Mouse (Mus musculus) kidney, embryonic 15.5 days (tissue): Measurements from ENCODE around the gene Cideb. TPM values are rescaled to one million over a fixed set of nuclear protein-coding genes. Genes with fewer than 3 reads are reported as not detected.
A peak's percentile ranks its signal among the peaks of the same experiment; 100 is the strongest.
"Not testable (repeated sequence)": the region's sequence is repeated elsewhere in the genome, so short reads cannot be mapped to it uniquely, and the experiment has no call there.

Experiments
- ATAC-seq: fragments of 200-750 bp; cut with Nextera tagmentation; replicated peaks from 2 replicates; pipeline ENCODE4 v1.8.0; 2017; ENCODE audit warnings: moderate TSS enrichment; ENCODE audit not compliant: low FRiP score
- H3K27ac ChIP-seq: fragments of 300-500 bp; sonication (generic); 2 replicates; pipeline ENCODE4 v1.5.1; 2015; ENCODE audit warnings: mild to moderate bottlenecking, inconsistent platforms
- H3K27me3 ChIP-seq: fragments of 300-500 bp; sonication (generic); 2 replicates; pipeline ENCODE4 v1.6.1; 2015; ENCODE audit warnings: inconsistent platforms
- H3K36me3 ChIP-seq: fragments of 300-500 bp; sonication (generic); 2 replicates; pipeline ENCODE4 v1.6.1; 2015; ENCODE audit warnings: inconsistent platforms
- H3K4me1 ChIP-seq: fragments of 300-500 bp; sonication (generic); 2 replicates; pipeline ENCODE4 v1.6.1; 2015; ENCODE audit warnings: inconsistent platforms
- H3K4me2 ChIP-seq: fragments of 300-500 bp; sonication (generic); 2 replicates; pipeline ENCODE4 v1.6.1; 2015; ENCODE audit warnings: moderate library complexity, mild to moderate bottlenecking, inconsistent platforms
- H3K4me3 ChIP-seq: fragments of 300-500 bp; sonication (generic); replicated peaks from 2 replicates; pipeline ENCODE4 v1.5.1; 2015; ENCODE audit warnings: mild to moderate bottlenecking, inconsistent platforms
- H3K9ac ChIP-seq: fragments of 300-500 bp; sonication (generic); 2 replicates; pipeline ENCODE4 v1.6.1; 2015; ENCODE audit warnings: mild to moderate bottlenecking, inconsistent platforms
- H3K9me3 ChIP-seq: fragments of 300-500 bp; sonication (generic); replicated peaks from 2 replicates; pipeline ENCODE4 v1.6.1; 2016; ENCODE audit warnings: inconsistent platforms
- WGBS: fragments of 180-500 bp; shearing (Covaris S2); methylation state at CpG from one replicate; pipeline ENCODE4 v1.1.7; 2015; ENCODE audit warnings: mixed read lengths; 5-methylcytosine and 5-hydroxymethylcytosine counted together
- polyA plus RNA-seq: library from polyadenylated mRNA; unstranded; fragments of >200 nt; fragmentation: Nextera tagmentation; extraction: Ambion mirVana; gene quantifications from 2 replicates; pipeline ENCODE4 v1.2.1, GENCODE M21; 2015

The Cideb gene
- polyA plus RNA-seq, 1 experiment from 2014 or later: 11.2 TPM

- peak overlapping the region; percentile 58 for H3K9ac ChIP-seq
- peak overlapping the region; percentile 93 for H3K4me2 ChIP-seq
- H3K4me3 ChIP-seq: peak overlapping the region; percentile 53
- peaks cover 39% of the 10 kb centered on the region for H3K4me1 ChIP-seq
- ATAC-seq: peak; percentile 71
- H3K36me3 ChIP-seq: no peaks in the 10 kb centered on the region
- H3K9me3 ChIP-seq: no peaks in the 10 kb centered on the region
- peaks cover 58% of the 10 kb centered on the region for H3K27me3 ChIP-seq
- peak overlapping the region; percentile 66 for H3K27ac ChIP-seq
- under 1% methylated on average over 75 of the region's 77 CpGs for WGBS
These were observed 4.0 kb upstream of the Cideb start for GRCm38 (mm10) chr14:55762001-55762821.

GRCm38 (mm10) chr14:55761163-55761562, 2.9 kb upstream of the Cideb start, which contains the start of gene Ltb4r2:
TSS of gene Ltb4r2 (plus strand) at chr14:55761428.
- WGBS: 82% methylated on average over 6 of the region's 6 CpGs
- H3K27me3 ChIP-seq: peaks cover 50% of the 10 kb centered on the region
- H3K4me2 ChIP-seq: peak within 1 kb of the TSS; percentile 93
- ATAC-seq: no peak
- peak within 1 kb of the TSS; percentile 58 for H3K9ac ChIP-seq
- H3K4me1 ChIP-seq: peaks cover 39% of the 10 kb centered on the region
- H3K36me3 ChIP-seq: peaks cover 7% of the 10 kb centered on the region; the same call in 1 of the 2 replicates
- H3K27ac ChIP-seq: no peak within 1 kb of the TSS
- no peaks in the 10 kb centered on the region for H3K9me3 ChIP-seq
- peak within 1 kb of the TSS; percentile 53 for H3K4me3 ChIP-seq

- H3K4me3 ChIP-seq: peak overlapping the region; percentile 27
- H3K4me1 ChIP-seq: peaks cover 39% of the 10 kb centered on the region
- peak overlapping the region; percentile 55 for H3K4me2 ChIP-seq
- 0% methylated on average over 6 of the region's 6 CpGs for WGBS
- peaks cover 41% of the 10 kb centered on the region for H3K27me3 ChIP-seq
- H3K27ac ChIP-seq, H3K9me3 ChIP-seq: not testable (repeated sequence)
- H3K9ac ChIP-seq: 0 out of 2 replicates have a peak overlapping the region, but pooled peaks have one; percentile 33
- ATAC-seq: 0 out of 2 replicates have a peak, but pooled peaks have one; percentile 15
- H3K36me3 ChIP-seq: peaks cover 17% of the 10 kb centered on the region
These were observed 1.9 kb upstream of the Cideb start for GRCm38 (mm10) chr14:55760156-55760555.

GRCm38 (mm10) chr14:55757566-55757965, 692 bp downstream of the Cideb start:
- H3K9me3 ChIP-seq: no peaks in the 10 kb centered on the region
- peak overlapping the region; percentile 43; the same call in 1 of the 2 replicates for H3K4me2 ChIP-seq
- peaks cover 17% of the 10 kb centered on the region for H3K27me3 ChIP-seq
- H3K4me3 ChIP-seq: no peak overlapping the region
- peaks cover 30% of the 10 kb centered on the region for H3K4me1 ChIP-seq
- H3K36me3 ChIP-seq: peaks cover 43% of the 10 kb centered on the region
- ATAC-seq: no peak
- WGBS: 84% methylated on average over 6 of the region's 6 CpGs
- 0 out of 2 replicates have a peak overlapping the region, but pooled peaks have one; percentile 52 for H3K27ac ChIP-seq
- no peak overlapping the region for H3K9ac ChIP-seq

GRCm38 (mm10) chr14:55747051-55747847, 11.0 kb downstream of the Cideb start:
- 92% methylated on average over 10 of the region's 10 CpGs for WGBS
- Histone ChIP-seq H3K27ac (no peak overlapping the region), H3K9me3 (no peaks in the 10 kb centered on the region), H3K27me3 (no peaks in the 10 kb centered on the region), H3K9ac (no peak overlapping the region), H3K4me1 (peaks cover 36% of the 10 kb centered on the region), H3K36me3 (peaks cover 64% of the 10 kb centered on the region), H3K4me3 (peak overlapping the region; percentile 75), H3K4me2 (peak overlapping the region; percentile 96)
- no peak for ATAC-seq

- Histone ChIP-seq H3K4me2 (peak overlapping the region; percentile 96), H3K27me3 (no peaks in the 10 kb centered on the region), H3K9ac (peak overlapping the region; percentile 84), H3K4me3 (peak overlapping the region; percentile 75), H3K9me3 (no peaks in the 10 kb centered on the region), H3K4me1 (peaks cover 36% of the 10 kb centered on the region), H3K36me3 (peaks cover 57% of the 10 kb centered on the region), H3K27ac (peak overlapping the region; percentile 48; the same call in 1 of the 2 replicates)
- under 1% methylated on average over 31 of the region's 31 CpGs for WGBS
- no peak; the same call in 1 of the 2 replicates for ATAC-seq
These were observed 12.4 kb downstream of the Cideb start for GRCm38 (mm10) chr14:55745861-55746237.

GRCm38 (mm10) chr14:55745180-55745860, 12.9 kb downstream of the Cideb start, which contains the start of the genes Dhrs1 and Nop9:
TSS of gene Dhrs1 (minus strand) at chr14:55745690.
TSS of gene Nop9 (plus strand) at chr14:55745693.
- Histone ChIP-seq H3K4me1 (peaks cover 36% of the 10 kb centered on the region), H3K4me2 (peak within 1 kb of the TSS; percentile 96), H3K27ac (peak within 1 kb of the TSS; percentile 48), H3K4me3 (peak within 1 kb of the TSS; percentile 75), H3K9ac (peak within 1 kb of the TSS; percentile 84), H3K36me3 (peaks cover 57% of the 10 kb centered on the region), H3K27me3 (no peaks in the 10 kb centered on the region), H3K9me3 (no peaks in the 10 kb centered on the region)
- peak; percentile 88 for ATAC-seq
- 1% methylated on average over 48 of the region's 48 CpGs for WGBS

- no peak overlapping the region for H3K9ac ChIP-seq
- H3K36me3 ChIP-seq: peaks cover 56% of the 10 kb centered on the region
- WGBS: 20% methylated on average over 10 of the region's 10 CpGs
- peak; percentile 74 for ATAC-seq
- no peak overlapping the region for H3K27ac ChIP-seq
- peak overlapping the region; percentile 3 for H3K4me3 ChIP-seq
- H3K27me3 ChIP-seq: no peaks in the 10 kb centered on the region
- H3K9me3 ChIP-seq: no peaks in the 10 kb centered on the region
- H3K4me1 ChIP-seq: peaks cover 36% of the 10 kb centered on the region
- peak overlapping the region; percentile 42 for H3K4me2 ChIP-seq
These were observed 14.5 kb downstream of the Cideb start for GRCm38 (mm10) chr14:55743711-55744110.

- peak; percentile 69; the same call in 1 of the 2 replicates for ATAC-seq
- Histone ChIP-seq H3K9me3 (no peaks in the 10 kb centered on the region), H3K4me2 (no peak overlapping the region), H3K4me3 (no peak overlapping the region), H3K4me1 (peaks cover 4% of the 10 kb centered on the region; the same call in 1 of the 2 replicates), H3K36me3 (peaks cover 38% of the 10 kb centered on the region), H3K9ac (no peak overlapping the region), H3K27me3 (no peaks in the 10 kb centered on the region), H3K27ac (0 out of 2 replicates have a peak overlapping the region, but pooled peaks have one; percentile 15)
- 83% methylated on average over 9 of the region's 9 CpGs for WGBS
These were observed 21.1 kb downstream of the Cideb start for GRCm38 (mm10) chr14:55737086-55737687.

- Histone ChIP-seq H3K27ac (no peak overlapping the region), H3K27me3 (no peaks in the 10 kb centered on the region), H3K36me3 (peaks cover 31% of the 10 kb centered on the region), H3K9me3 (no peaks in the 10 kb centered on the region), H3K4me2 (no peak overlapping the region), H3K9ac (no peak overlapping the region), H3K4me1 (peaks cover 4% of the 10 kb centered on the region; the same call in 1 of the 2 replicates), H3K4me3 (no peak overlapping the region)
- 77% methylated on average over 4 of the region's 4 CpGs for WGBS
- ATAC-seq: no peak
These were observed 22.5 kb downstream of the Cideb start for GRCm38 (mm10) chr14:55735758-55736157.

- H3K4me2 ChIP-seq: no peak overlapping the region
- H3K9ac ChIP-seq: no peak overlapping the region
- H3K27me3 ChIP-seq: no peaks in the 10 kb centered on the region
- WGBS: 55% methylated on average over 3 of the region's 3 CpGs
- peaks cover 27% of the 10 kb centered on the region for H3K36me3 ChIP-seq
- no peak overlapping the region for H3K27ac ChIP-seq
- H3K9me3 ChIP-seq: no peaks in the 10 kb centered on the region
- H3K4me3 ChIP-seq: no peak overlapping the region
- H3K4me1 ChIP-seq: peaks cover 4% of the 10 kb centered on the region; the same call in 1 of the 2 replicates
- ATAC-seq: no peak
These were observed 22.9 kb downstream of the Cideb start for GRCm38 (mm10) chr14:55735334-55735733.
